Mouse (Mus musculus) large intestine, adult 2 months (tissue): Measurements from ENCODE around the gene Mvb12b. TPM values are rescaled to one million over a fixed set of nuclear protein-coding genes. Genes with fewer than 3 reads are reported as not detected.

Experiments
- DNase-seq: peaks from one replicate; pipeline ENCODE4 v3.0.0-alpha.2; 2012; ENCODE audit warnings: low read depth, low spot score
- WGBS: fragments of 180-500 bp; shearing (Covaris S2); methylation state at CpG from one replicate; pipeline ENCODE4 v1.1.7; 2018; 5-methylcytosine and 5-hydroxymethylcytosine counted together
- polyA plus RNA-seq: library from polyadenylated mRNA; depleted of rRNA; stranded (reverse); fragments of >200 nt; gene quantifications from 2 replicates; pipeline ENCODE4 v1.2.3, GENCODE M21; 2012

Gene Mvb12b
- polyA plus RNA-seq, 1 experiment = 7.9 TPM

DNA sequence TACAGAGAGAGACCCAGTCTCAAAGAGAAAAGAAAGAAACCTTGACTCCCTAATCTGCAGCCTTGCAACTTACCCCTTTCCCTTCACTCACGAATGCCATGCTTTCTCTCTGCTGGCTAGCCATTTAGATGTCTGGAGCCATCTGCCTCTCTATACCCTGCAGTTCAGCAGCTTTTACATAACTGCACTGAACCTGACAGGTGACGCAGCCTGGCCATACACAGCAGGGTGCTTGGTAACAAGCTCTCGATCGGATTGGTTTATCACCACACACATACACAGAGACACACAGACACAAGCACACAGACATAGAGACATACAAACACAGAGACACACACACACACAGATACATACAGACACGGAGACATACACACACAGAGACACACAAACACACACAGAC lies 67.7 kb downstream of the Mvb12b start:
- no peak for DNase-seq
- WGBS = 94% methylated on average over 5 of the region's 5 CpGs

DNA sequence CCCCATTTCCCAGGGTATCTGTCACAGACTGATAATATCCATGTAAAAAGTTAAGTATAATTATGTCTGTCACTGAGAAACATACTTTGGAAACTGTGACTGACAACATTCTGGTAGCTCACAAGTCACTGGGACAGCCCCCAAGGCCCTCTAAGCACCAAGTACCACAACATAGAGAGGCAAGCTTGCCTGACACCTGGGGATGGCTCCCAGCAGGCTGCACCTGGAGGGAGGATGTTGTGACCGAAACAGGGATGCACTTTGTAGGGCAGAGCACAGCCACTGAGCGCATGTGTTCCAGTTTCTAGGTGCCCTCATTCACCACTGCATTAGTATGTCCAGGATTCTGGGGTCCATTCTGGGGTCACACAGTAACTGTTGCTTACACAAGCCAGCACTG lies 69.4 kb downstream of the Mvb12b start:
- no peak for DNase-seq
- 98% methylated on average over 2 of the region's 2 CpGs for WGBS

DNA sequence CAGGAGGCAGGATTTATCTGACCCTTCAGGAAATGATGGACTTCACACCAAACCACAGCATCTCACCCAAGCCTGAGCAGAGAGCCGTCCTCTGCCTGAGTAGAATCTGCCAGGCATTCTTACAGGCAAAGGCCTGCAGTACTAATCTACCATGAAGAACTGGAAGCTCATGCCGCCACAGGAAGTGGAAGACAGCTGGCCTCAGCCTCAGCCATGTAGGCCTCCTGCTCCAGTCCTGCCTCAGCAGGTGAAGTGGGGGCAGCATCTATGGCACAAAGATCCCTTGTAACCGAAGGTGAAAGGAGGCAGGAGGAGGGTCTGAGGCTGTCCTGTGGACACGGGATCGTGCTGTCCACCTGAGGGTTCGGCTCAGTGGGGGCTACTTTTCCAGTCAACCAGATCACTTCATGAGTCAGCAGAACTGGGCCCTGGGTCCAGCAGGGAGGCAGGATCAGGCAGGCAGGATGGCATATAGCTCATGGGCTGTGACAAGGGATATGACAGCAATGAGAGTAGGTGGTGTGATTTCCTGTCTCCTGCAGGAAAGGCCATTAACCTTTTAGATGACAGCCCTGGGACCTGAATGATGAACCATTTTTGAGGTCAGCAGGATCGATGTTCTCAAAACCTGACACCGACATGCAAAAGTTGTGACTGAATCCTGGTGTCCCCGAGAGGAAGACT lies 69.9 kb downstream of the Mvb12b start:
- no peak for DNase-seq
- 87% methylated on average over 9 of the region's 9 CpGs for WGBS

DNA sequence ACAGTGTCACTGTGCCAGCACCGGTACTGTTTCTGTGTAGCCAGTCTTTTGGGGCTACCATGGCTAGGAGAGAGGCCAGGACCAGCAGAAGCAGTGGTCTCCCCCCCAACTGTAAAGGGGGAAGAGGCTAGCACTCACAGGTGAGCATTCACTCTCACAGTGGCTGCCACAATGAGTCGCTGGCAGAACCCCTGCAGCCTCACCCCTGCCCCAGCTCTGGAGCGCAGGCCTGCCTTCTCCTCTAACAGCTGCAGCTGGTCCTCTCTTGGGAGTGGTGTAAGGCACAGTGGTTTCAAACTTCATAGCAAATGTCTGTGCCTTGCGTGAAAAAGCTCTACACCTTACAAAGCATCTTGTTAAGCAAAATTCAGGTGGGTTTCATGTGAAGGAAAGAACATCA lies 70.7 kb downstream of the Mvb12b start:
- DNase-seq = no peak
- 79% methylated on average over 4 of the region's 4 CpGs for WGBS

DNA sequence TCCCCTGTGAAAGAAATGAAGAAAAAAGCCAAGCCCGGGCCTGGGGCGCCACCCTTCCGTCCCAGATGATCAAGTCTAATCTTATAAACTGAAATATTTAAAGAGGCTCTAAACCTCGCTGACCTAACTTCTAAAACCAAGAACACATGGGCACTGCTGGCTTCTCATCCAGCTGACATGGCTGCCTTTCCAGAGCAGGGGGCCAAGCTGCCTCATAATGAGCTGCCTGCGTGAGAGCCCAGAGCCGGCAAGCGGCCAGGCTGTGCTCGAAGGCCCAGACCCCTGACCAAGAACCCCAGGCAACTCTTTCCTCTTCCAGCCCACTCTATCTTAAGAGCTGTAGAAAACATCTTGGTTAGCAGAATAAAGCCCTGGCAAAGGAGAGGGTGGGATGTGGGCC lies 73.2 kb downstream of the Mvb12b start:
- no peak for DNase-seq
- 77% methylated on average over 8 of the region's 8 CpGs for WGBS

DNA sequence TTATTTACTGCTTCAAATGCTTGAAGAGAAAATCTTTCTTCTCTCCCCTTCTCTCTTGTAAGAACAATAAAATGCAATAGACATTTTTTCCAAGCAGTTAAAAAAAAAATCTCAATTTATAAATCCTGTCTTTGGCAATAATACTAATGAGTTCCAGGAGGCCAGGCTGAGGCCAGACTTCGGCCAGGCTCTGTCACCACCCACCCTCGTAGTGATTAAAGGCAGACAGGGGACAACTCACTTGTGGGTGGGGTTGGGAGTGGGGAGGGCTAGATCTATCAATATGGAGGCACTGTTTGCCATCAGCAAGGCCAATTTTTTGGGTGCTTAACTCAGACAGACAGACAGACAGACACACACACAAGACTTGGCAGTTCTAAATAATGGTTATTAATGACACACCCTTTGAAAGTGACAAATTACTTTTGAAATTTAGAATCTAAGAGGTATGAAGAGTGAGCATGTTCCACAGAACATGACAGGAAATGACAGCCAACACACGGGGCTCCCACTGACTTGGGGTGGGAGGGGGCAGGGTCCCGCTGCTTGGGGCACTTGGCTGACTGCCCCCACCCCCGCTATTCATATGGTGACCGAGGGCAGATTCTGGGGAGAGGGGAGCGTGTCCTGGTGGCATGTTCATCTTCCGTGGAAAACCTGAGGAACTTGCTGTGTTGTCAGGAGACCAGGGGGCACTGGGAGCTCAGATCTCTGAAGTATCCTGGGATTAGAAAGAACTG lies 74.1 kb downstream of the Mvb12b start:
- 70% methylated on average over 8 of the region's 8 CpGs for WGBS
- no peak for DNase-seq

DNA sequence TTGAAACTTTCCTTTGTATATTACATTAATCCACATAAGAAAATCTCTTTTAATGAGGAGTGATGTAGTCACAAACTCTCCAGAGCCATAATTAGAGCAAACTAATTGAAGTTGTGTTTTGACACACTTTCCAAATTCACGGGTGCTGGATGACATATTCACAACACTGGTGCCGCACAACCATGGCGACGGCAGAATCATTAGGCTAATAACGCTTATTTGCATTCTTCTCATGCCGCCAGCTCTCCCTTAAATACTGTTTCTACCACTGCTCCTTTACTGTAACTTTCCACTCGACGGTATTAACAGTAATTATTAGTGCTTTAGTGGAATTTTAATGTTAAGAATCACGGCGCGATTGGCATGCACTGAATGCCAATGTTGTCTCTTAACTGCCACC lies 74.8 kb downstream of the Mvb12b start:
- no peak for DNase-seq
- 89% methylated on average over 11 of the region's 11 CpGs for WGBS

DNA sequence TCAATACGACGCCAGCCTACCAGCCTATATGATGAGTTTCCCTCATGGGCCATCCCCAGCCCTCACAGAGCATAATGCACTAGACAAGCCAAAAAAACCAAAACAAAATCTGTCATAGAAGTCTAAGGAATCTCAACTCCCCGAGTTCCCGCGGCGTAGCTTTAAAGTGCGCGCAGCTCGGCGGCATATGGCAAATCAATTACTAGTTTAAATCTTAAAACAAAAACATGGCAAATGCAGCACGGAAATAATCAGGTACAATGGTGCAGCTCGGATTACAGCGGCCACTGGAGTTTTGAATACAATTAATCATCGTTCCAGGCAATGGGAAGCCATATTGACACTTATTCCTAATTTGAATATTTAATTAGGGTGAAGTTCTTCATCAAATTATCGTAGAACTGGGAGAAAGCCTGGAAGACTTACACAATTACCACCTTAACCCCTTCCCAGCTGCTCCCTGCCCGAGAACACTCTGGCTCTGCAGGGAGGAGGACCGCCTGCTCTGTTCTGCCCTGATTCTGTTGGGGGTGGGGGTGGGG lies 76.3 kb downstream of the Mvb12b start:
- 92% methylated on average over 17 of the region's 17 CpGs for WGBS
- no peak for DNase-seq

DNA sequence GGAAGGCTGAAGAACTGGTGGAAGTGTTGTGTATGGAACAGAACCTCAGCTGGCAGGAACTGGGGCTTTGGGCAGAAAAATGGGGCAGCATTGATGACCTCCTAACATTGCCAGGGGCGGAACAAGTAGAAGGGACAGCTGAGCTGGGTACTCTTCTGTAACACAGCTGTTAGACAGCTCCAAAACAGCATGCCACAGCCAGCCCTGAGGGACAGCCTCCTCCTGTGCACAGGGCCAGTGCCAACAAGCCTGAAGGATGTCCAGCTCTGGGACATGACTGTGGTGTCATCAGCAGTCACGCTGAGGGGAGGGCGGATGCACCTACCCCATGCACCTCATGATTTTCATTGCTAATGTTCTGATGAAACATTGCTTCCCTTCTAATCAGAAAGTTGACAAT lies 78.7 kb downstream of the Mvb12b start:
- 95% methylated on average over 3 of the region's 3 CpGs for WGBS
- no peak for DNase-seq

DNA sequence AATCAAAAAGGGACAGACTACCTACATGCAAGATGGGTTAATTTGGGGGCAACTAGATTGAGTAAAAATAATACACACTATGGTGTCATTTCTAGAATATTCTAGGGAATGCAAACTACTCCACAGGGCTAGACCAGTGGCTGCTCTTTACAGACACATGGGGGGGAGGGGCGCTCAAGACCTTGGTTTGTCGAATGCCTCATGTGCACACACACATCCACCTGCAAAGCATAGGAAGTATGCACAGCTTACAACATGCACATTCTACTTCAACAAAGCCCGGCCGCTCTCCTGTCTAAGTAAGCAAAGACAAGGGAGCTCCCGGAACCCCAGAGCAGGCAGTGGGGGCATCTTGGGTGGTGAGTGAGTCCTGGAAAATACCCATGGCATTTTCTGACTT lies 79.7 kb downstream of the Mvb12b start:
- WGBS = 95% methylated on average over 5 of the region's 5 CpGs
- no peak for DNase-seq

DNA sequence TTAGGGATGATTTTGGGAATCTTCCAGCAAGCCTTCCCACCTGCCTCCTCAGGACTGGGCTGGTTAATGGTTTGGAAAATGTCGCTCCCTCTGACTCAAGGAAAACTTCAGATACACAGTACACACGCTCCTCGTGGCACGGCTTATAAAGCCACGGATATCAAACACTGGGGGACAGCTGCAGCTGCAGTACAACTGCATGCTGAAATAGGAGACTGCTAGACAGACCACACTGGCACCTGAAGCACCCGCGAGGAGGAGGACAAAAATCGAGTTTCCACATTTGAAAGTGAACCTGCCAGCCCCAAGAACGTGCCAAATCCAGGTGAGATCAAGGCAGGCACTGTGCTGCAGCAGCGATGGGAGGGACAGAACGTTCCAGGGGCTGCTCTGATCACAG lies 82.1 kb downstream of the Mvb12b start:
- no peak for DNase-seq
- WGBS = 77% methylated on average over 11 of the region's 11 CpGs

DNA sequence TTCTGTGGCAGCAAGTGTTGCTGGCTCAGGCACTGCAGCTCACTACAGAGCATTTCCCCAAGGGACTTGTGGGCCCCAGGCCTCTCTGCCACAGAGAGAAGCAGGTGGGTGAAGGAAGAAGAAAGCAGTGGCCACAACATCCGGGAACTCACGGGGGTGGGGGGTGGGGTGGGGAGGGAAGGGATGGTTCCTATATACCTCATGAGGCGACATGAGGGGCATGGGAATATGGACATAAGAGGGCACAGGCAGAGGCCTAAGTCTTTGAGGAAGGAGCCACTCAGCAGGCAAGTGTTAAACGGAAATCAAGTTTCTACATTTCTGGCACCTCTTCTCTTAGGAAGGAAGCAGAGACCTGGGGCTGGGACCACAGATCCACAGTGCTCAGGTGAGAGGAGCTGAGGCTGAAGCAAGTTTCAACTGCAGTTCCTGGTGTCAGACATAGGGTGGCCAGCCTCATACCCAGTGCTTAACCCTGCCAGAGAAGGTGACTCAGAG lies 84.0 kb downstream of the Mvb12b start:
- WGBS = 81% methylated on average over 4 of the region's 4 CpGs

DNA sequence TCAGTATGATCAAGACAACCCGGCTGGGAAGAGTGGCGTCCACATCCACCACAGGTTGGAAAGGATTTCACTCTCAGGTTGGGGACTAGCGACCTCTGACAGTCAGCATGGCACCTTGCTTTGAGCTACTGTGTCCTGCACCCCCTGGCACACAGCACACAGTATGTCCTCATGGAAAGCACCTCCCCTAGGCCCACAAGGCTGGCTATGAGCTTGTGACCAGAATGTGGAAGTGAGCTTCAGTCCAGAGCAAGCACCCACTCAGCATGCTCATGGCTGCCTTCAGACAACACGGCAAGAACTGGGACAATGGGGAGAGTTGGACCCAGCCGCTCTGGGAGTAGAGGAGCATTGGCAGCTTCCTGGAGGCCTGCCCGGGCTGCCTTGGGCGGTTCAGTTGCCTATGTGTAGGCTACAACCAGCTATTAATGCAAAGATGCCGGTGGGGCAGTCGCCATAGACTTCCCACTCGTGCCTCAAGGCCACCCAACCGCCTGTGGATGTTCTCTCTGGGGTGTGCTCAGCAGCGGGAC lies 84.6 kb downstream of the Mvb12b start:
- DNase-seq = no peak
- WGBS = 86% methylated on average over 12 of the region's 12 CpGs

More for the DNA sequence above, 84.0 kb downstream of the Mvb12b start:
- no peak for DNase-seq

DNA sequence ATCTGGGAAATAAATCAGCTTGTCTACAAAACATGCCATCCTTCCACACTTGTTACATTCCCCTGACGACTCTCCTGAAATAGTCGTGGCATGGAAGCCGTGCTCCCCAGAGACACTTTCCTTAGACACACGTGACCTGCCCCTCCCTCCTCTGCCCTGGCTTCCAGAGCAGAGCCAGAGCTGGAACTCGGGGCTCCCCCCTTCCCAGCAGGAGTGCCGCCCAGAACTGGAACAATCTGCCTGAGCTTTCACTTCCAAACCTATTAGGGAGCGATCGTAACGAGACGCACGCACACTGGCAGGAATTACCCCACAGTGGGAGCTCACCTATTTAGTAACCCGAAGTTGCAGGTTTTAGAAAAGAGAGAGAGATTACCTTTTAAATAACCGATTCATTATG lies 86.0 kb downstream of the Mvb12b start:
- 82% methylated on average over 13 of the region's 13 CpGs for WGBS
- DNase-seq = no peak

DNA sequence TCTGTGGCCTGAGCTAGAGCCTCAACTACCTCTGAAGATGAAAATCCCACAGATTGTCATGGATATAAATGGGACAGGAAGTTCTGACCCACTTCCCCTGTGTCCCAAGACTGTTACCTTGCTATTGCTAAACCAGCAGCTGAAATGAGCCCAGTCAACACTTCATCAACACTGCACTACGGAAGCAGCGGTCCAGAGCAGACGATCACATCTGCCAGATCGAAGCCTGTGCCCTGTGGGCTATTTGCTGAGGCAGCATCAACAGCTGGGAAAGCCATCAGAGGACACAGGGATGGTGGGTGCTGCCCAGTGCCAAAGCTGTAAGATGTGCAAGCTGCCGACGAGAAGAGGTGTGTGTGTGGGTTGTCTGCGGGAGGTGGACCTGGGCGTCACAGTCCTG lies 86.4 kb downstream of the Mvb12b start:
- no peak for DNase-seq
- WGBS = 92% methylated on average over 8 of the region's 8 CpGs

DNA sequence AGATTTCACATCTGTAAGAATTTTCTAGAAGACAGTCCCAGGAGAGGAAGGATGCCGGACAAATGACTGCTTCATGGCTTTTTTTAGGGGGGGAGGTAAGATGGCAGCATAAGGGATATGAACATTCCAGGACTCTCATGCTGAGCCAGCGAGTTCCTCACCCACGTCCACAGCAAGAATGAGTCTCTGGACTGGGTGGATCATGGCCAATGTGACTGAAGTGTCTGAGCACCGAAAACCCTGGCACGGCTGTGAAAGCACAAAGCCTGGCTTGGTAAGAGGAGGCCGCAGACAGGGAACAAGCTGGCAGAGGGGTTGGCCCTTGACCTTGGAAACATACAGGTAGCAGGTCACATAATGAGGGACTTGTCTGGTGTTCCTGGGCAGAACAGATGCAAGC lies 87.5 kb downstream of the Mvb12b start:
- no peak for DNase-seq
- 91% methylated on average over 6 of the region's 6 CpGs for WGBS

DNA sequence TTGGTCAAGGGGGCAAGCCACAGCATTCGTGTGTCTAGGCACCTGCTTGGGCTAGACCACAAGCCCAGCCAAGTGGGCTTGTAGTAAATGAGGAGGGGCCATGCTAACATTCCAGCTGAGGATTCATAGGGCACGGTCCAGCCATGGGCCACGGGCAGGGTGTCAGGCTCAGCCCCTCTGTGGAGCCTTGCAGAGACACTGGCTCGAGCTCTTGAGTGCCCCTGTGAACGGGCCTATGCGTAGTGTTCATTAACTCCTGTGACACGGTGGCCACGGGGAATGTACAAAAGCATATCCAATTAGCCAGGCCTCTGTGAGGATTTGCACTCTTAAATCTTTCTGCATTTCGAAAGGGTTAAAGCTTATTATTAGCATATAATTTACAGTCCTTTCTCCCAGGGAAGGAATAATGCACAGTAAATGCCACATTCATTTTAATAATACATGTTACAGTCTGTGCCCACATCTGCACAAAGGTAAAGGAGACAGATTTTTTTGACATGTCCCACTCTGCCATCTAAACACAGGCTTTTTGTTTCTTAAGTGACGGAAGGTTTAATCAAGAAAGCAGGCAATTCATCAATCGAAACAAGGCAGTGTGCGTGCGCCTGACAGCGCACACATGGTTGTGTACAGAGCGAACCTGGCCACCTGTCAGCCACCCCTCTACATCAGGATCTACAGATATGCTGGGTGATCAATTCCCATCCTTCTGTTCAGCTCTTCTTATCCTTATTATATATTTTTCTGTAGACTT lies 91.9 kb downstream of the Mvb12b start:
- no peak for DNase-seq
- WGBS = 91% methylated on average over 15 of the region's 15 CpGs

DNA sequence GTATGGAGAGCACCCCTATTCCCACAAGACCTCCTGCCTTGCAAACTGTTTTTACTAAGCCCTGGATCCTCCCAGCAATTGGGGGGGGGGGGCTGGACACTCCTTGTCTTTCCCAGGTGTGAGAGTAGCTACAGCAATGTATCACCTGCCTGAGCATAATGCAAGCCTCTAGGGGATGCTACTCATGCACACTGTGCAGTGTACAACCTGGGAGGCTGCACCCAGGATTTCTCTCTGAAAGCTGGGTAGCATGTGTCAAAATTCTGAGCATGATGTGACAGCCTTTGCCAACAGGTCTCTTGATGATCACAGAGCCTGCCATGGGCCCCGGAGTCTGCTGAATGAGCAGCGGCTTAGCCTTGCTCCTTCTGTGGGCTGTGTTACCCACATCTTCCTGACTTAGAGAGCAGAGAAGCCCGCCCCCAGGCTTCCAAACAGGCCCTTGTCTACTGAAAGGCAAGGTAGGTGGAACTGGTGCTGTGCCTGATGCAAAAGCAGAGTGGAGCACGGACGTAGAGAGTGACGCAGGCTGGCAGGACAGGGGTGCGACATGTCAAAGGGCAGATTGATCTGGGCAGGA lies 92.7 kb downstream of the Mvb12b start:
- WGBS = 92% methylated on average over 7 of the region's 7 CpGs

DNA sequence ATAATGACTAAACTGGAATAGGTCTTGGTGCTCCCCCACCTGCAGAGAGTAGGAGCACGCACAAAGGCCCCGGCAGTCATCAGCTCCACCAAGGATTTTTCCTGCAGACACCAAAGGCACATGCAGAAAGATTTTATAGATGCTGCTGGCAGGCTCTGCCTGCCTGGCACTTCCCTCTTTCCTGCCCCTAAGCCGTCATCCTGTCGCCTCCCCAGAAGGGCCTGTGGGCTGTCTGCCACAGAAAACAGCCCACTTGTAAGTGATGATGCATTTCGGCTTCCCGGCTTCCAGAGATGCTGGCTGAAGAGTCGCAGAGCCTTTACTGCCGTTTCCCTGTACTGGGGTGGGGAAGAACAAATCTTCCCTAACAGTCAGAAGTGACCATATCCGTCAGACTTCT lies 93.3 kb downstream of the Mvb12b start:
- 71% methylated on average over 9 of the region's 9 CpGs for WGBS

More for the DNA sequence above, 92.7 kb downstream of the Mvb12b start:
- no peak for DNase-seq

DNA sequence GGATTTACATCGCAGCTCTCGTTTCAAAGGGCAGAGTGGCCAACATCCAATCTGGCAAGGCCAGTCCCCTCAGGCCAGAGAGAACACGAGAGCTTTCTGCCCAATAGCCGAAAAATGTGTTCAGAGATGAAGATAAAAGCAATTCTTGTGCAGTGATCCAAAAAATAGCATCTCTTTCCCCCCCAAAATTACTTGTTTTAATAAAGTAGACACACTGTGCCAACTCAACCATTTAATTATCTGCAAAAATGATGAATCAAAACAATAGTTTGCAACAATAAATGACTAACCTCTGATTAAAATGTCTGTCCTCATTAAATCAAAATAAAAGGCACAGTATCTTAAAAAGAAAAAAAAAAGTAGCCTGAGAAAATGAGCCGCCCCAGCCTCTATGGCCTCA lies 97.4 kb downstream of the Mvb12b start:
- no peak for DNase-seq
- WGBS = 88% methylated on average over 5 of the region's 5 CpGs

More for the DNA sequence above, 93.3 kb downstream of the Mvb12b start:
- no peak for DNase-seq
